Mouse (Mus musculus): ENCODE data around the gene Siglecf.

Gene Siglecf

DNA sequence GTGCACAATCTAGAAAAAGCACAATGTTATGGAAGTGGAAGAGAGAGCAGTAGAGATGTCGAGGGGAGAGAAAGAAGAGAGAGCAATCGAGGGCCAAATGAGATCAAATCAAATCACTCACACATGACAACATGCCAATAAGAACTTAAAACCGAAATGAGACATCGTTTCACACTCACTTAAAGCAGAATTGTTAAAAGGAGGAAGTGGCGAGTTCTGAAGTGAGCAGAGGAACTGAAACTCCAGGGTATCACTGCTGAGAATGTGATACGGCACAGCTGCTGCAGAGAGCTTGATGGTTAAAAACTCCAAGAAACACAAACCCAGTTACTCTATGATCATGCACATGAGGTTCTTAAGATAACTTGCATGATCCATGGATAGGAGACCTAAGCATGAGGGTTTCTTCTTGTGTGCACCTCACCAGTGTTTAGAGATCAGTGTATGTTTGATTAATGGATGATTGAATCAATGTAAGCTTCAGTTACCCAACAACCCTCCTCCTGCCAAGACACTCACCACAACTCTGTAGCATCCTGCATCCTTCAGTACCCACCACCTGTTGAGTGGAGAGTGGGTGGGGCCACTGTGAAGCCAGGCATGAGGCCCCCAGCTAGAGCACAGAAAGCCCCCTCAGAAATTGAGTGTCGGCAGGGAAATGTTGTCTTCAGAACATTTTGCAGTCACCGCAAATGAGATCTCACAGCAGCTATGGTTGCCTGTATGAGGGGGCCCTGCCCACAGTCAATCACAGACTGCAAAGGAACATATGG is 41.4 kb downstream of the Siglecf start:
- DNase-seq = no peak

DNA sequence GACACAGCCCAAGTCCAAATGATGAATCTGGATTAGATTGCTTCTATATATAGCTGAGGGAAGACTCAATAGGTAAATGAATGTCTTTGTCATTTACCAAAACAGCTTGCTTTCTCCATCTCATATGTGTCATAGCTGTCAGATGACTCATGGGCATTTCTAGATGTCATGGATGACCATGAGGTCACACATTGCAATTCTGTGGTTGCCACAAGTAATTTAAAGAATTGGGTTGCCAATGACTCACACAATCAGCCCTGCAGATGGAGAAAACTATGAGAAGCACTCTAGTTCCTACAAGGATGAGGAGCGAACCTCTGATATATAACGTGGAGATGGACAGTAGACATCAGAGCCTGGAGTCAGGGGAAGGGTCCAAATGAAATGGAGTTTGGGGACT is 48.4 kb downstream of the Siglecf start:
- DNase-seq = no peak

DNA sequence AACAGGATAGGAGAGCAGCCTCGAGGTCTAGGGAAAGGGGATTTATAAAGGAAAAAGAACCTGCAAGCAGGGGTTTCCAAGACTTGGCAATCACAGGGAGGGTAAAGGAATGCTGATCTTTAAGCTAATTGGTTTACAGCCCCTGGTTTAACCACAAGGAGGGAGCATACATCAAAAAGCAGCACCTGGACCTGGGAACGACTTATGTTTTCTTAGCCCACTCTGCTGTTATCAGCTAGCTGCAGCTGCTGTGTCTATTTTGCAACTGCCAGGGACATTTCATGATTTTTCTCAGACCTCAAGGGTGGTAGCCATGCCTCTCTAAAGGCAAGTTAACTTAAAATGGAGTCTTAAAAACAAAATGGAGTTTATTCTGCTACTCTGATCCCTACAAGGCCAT is 51.6 kb downstream of the Siglecf start:
- no peak for DNase-seq

DNA sequence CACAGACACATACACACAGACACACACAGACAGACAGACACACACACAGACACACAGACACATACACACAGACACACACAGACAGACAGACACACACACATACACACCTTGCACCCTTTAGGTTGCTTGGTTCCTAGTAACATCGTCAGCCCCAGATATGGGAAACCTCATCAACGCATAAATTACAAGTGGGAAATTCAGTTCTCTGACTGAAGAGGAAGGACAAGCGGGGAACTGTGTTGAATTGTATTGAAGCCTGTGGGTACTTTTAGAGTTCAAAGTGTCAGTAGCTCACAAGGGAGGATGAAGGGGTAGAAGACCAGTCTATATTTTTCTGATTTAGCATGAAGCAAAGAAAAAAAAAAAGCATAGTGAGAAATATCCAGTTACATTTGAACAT is 56.4 kb downstream of the Siglecf start:
- no peak for DNase-seq

DNA sequence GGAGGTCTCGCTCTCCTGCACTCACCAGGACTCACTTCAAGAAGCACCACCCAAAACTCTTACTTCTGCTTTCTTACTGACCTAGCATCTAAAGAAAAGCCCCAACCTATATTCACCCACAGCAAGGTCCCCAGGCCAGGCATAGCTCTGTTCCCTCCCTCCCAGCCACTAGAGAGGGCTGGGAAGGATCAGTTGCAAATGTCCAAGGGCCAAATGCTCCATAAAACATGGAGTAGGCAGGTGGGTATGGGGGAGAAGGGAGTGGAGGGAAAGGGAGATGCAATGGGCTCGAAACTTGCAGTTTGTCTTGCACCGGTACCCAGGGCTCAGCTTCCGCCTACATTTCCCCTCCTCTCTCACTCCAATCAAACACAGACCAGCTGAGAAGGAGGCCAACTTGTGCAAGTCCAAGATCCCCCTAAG is 57.0 kb downstream of the Siglecf start, which contains the start of gene Siglecg:
Gene Siglecg, plus strand, starts transcription at position 74 of the 423 bp plus-strand sequence.
- DNase-seq = no peak

DNA sequence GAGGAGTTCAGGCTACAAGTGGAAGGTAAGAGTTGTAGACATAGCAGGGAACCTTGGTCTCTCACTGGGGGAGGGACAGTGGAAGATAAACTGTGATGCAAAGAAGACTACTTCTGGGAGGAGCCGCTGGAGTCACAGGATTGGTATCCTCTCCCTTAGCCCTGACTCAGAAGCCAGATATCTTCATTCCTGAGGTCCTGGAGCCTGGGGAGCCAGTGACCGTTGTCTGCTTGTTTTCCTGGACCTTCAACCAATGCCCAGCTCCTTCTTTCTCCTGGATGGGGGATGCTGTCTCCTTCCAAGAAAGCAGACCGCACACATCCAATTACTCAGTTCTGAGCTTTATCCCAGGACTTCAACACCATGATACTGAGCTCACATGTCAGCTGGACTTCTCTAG is 57.9 kb downstream of the Siglecf start:
- DNase-seq = no peak
